Mouse (Mus musculus): ENCODE measurements around the gene Zfp13. TPM values are rescaled to one million over a fixed set of nuclear protein-coding genes. Genes with fewer than 3 reads are reported as not detected.

Zfp13 gene
- total and polyA plus RNA-seq, 2 experiments from 2014 or later, result 23.6 to 47.0 TPM

DNA sequence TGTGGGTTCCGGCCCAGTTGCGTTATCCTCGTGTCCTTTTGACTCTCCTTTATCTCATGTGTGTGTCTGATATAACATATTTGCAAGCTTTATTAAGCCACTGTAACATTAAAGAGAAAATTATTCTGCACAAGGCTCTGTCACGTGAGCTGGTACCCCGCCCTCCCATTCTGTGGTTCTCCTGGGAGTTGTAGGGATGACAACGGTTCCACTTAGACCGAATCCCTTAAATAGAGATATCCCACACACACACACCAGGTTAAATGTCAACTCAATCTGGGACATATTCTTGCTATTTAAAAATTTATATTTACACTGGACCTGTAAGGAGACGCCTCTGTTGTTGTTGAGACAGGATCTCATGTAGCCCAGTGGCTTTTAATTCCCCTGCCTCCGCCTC, 49.8 kb downstream of the Zfp13 start:
- Histone ChIP-seq H3K4me2 (ENCODE audit: low read depth) (peak overlapping the region; percentile 76), H3K36me3 (ENCODE audit: insufficient read depth) (no peaks in the 10 kb centered on the region), H3K4me3 (ENCODE audit: low read depth, low read length) (peak overlapping the region; percentile 62), H3K27ac (ENCODE audit: low read depth, low read length) (peak overlapping the region; percentile 46), H3K9ac (peak overlapping the region; percentile 57), H3K27me3 (ENCODE audit: insufficient read depth, low read length) (no peaks in the 10 kb centered on the region), H3K9me3 (ENCODE audit: low read length) (no peaks in the 10 kb centered on the region), H3K4me1 (ENCODE audit: insufficient read depth) (no peaks in the 10 kb centered on the region)
- no peak for TF ChIP-seq CTCF (IDR thresholded peaks at IDR 0.05; ENCODE audit: low read depth)
- no peak; the same call in 1 of the 2 replicates for ATAC-seq
- DNase-seq, result peak; percentile 70
- WGBS, result 5% methylated on average over 9 of the region's 9 CpGs

DNA sequence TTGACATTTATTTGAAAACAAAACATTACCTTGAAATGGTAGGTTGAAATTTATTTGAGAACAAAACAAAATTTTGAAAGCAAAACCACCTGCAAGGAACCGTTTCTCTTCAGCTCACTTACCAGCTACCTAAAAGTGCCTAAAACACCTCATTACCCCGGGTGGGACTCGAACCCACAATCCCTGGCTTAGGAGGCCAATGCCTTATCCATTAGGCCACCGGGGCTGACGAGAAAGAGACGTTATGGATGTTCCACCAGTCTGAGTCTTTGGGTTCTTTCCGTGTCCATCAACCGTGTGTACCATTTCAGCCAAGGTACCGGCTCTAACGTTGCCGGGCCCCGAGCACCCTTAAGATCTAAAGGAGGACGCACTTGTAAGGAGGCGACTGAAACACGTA, 50.7 kb downstream of the Zfp13 start:
- Histone ChIP-seq H3K27ac (ENCODE audit: low read depth, low read length) (peak overlapping the region; percentile 46), H3K27me3 (ENCODE audit: insufficient read depth, low read length) (no peaks in the 10 kb centered on the region), H3K4me3 (ENCODE audit: low read depth, low read length) (peak overlapping the region; percentile 62), H3K9me3 (ENCODE audit: low read length) (no peaks in the 10 kb centered on the region), H3K9ac (peak overlapping the region; percentile 57), H3K4me1 (ENCODE audit: insufficient read depth) (no peaks in the 10 kb centered on the region), H3K36me3 (ENCODE audit: insufficient read depth) (no peaks in the 10 kb centered on the region), H3K4me2 (ENCODE audit: low read depth) (peak overlapping the region; percentile 76)
- ATAC-seq, result no peak
- 2% methylated on average over 15 of the region's 15 CpGs for WGBS
- TF ChIP-seq CTCF (IDR thresholded peaks at IDR 0.05; ENCODE audit: low read depth), result no peak
- DNase-seq, result peak; percentile 92

DNA sequence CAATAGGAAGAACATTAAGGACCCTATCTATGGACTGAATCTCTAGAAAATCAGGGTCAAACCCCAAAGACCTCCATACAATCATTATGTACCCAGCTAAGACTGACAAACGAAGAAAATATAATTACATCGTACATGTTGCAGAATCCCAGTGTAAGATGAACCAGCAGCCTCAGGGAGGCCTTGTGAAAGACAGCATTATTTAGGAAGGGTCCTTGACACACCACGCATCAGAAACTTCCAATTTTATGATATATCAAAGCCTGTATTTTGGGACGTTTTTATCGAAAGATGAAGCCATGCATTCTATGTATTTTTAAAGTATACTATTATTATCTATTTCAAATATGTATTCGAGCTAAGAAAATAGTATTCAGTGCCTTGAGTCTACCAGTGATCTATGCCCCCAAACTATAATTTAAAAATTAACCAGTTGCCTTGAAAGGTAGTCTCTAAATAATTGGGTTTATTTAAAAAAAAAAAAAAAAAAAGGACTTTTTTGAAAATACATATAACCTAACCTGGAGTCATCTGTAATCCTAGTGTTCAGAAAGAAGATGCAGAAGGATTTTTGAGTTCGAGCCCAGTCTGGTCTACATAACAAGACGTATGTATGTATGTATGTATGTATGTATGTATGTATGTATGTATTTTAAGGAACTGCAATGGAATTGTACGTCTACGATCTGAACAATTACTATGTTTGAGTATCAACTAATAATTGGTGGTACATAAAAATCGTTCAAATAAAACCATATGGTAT, 51.4 kb downstream of the Zfp13 start:
- no peak overlapping the region for H3K27ac ChIP-seq (ENCODE audit: low read depth, low read length)
- peak overlapping the region; percentile 81; the same call in 1 of the 2 replicates for H3K4me3 ChIP-seq (ENCODE audit: low read depth, low read length)
- no peaks in the 10 kb centered on the region for H3K4me1 ChIP-seq (ENCODE audit: insufficient read depth)
- no peak for TF ChIP-seq CTCF (IDR thresholded peaks at IDR 0.05; ENCODE audit: low read depth)
- H3K9me3 ChIP-seq (ENCODE audit: low read length), result no peaks in the 10 kb centered on the region
- H3K36me3 ChIP-seq (ENCODE audit: insufficient read depth), result no peaks in the 10 kb centered on the region
- no peak for ATAC-seq
- peak overlapping the region; percentile 76; the same call in 1 of the 2 replicates for H3K4me2 ChIP-seq (ENCODE audit: low read depth)
- WGBS, result 59% methylated on average over 11 of the region's 11 CpGs
- DNase-seq, result no peak
- H3K9ac ChIP-seq, result no peak overlapping the region
- H3K27me3 ChIP-seq (ENCODE audit: insufficient read depth, low read length), result no peaks in the 10 kb centered on the region

DNA sequence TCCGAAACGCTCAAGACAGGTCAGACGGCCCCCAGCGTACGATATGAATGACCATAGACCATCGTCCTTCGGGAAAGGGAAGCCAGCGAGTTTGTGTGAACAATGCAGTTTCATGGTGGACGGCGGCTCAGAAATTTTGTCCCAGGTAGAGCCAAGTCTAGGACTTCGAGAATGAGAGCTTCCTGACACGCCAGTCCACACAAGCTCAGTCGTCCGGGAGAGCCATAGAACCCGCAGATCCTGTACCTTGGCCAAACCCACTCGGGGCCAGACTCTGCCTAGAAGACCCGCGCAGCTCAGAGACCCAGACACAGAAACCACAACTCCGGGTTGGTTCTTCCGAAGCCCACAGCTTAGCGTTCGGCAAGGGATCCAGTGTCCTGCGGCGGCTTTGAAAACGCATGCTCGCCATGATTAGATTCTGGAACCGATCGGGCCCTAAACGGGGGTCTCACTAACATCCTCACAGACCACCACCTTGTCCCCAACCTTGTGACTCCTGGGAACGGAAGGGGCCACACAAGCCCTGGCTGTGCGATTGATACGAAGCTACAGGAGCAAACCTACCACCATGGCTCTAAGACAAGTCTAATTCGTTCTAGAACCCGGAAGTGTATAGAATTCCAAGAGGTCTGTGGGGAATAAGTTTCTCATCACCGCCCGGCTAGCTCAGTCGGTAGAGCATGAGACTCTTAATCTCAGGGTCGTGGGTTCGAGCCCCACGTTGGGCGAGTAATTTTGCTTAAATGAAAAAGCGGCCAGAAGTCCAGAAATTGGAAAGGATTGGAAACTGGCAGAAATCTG, 52.4 kb downstream of the Zfp13 start:
- ATAC-seq (peak; percentile 39), DNase-seq (peak; percentile 95)
- H3K27ac ChIP-seq (ENCODE audit: low read depth, low read length), result peak overlapping the region; percentile 72
- H3K9me3 ChIP-seq (ENCODE audit: low read length), result no peaks in the 10 kb centered on the region
- H3K4me2 ChIP-seq (ENCODE audit: low read depth), result peak overlapping the region; percentile 52
- no peaks in the 10 kb centered on the region for H3K4me1 ChIP-seq (ENCODE audit: insufficient read depth)
- peak overlapping the region; percentile 66 for H3K9ac ChIP-seq
- no peak for TF ChIP-seq CTCF (IDR thresholded peaks at IDR 0.05; ENCODE audit: low read depth)
- under 1% methylated on average over 42 of the region's 42 CpGs for whole genome bisulfite sequencing
- H3K4me3 ChIP-seq (ENCODE audit: low read depth, low read length), result peak overlapping the region; percentile 81
- no peaks in the 10 kb centered on the region for H3K36me3 ChIP-seq (ENCODE audit: insufficient read depth)
- H3K27me3 ChIP-seq (ENCODE audit: insufficient read depth, low read length), result no peaks in the 10 kb centered on the region

DNA sequence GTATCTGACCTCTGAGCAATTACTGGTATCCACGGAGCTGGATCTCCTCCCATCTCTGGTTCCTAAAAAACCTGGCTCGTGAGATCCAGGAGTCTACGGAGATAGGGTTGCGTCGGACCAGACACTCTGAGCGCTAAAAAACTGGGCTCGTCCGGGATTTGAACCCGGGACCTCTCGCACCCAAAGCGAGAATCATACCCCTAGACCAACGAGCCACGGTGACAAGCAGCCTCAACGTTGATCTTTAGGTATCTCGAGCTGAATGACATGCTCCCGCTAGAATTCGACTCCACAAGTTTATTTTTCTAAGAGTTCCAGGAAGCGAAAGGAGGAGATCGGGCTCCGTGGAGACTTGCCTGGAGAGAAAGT, 53.0 kb downstream of the Zfp13 start:
- Histone ChIP-seq H3K4me1 (ENCODE audit: insufficient read depth) (no peaks in the 10 kb centered on the region), H3K27ac (ENCODE audit: low read depth, low read length) (peak overlapping the region; percentile 72; the same call in 1 of the 2 replicates), H3K36me3 (ENCODE audit: insufficient read depth) (no peaks in the 10 kb centered on the region), H3K4me2 (ENCODE audit: low read depth) (peak overlapping the region; percentile 52), H3K9me3 (ENCODE audit: low read length) (no peaks in the 10 kb centered on the region), H3K9ac (peak overlapping the region; percentile 66), H3K27me3 (ENCODE audit: insufficient read depth, low read length) (peaks cover 4% of the 10 kb centered on the region; the same call in 1 of the 2 replicates), H3K4me3 (ENCODE audit: low read depth, low read length) (peak overlapping the region; percentile 81)
- DNase-seq (peak; percentile 92), ATAC-seq (peak; percentile 21)
- TF ChIP-seq CTCF (IDR thresholded peaks at IDR 0.05; ENCODE audit: low read depth), result no peak
- under 1% methylated on average over 20 of the region's 20 CpGs for WGBS

DNA sequence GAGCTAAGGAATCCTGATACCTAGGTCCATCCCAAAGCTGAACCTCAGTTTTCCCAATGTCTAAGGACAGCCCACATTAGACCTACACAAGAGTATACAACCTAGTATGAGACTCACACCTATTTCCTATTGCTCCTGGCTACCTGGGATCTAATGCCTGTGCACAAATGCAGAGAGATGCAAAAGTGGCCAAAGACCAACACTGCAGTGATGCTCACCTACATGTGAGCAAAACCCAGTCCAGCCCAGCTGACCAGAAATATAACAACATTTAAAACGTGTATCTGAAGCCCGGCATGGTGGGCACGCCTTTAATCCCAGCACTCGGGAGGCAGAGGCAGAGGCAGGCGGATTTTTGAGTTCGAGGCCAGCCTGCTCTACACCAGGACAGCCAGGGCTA, 53.4 kb downstream of the Zfp13 start:
- peak overlapping the region; percentile 81; the same call in 1 of the 2 replicates for H3K4me3 ChIP-seq (ENCODE audit: low read depth, low read length)
- DNase-seq (no peak), ATAC-seq (no peak)
- TF ChIP-seq CTCF (IDR thresholded peaks at IDR 0.05; ENCODE audit: low read depth), result no peak
- H3K4me2 ChIP-seq (ENCODE audit: low read depth), result peak overlapping the region; percentile 52; the same call in 1 of the 2 replicates
- H3K9me3 ChIP-seq (ENCODE audit: low read length), result no peaks in the 10 kb centered on the region
- H3K27me3 ChIP-seq (ENCODE audit: insufficient read depth, low read length), result peaks cover 5% of the 10 kb centered on the region; the same call in 1 of the 2 replicates
- no peaks in the 10 kb centered on the region for H3K4me1 ChIP-seq (ENCODE audit: insufficient read depth)
- 12% methylated on average over 6 of the region's 6 CpGs for WGBS
- H3K36me3 ChIP-seq (ENCODE audit: insufficient read depth), result no peaks in the 10 kb centered on the region
- no peak overlapping the region for H3K27ac ChIP-seq (ENCODE audit: low read depth, low read length)
- no peak overlapping the region for H3K9ac ChIP-seq

DNA sequence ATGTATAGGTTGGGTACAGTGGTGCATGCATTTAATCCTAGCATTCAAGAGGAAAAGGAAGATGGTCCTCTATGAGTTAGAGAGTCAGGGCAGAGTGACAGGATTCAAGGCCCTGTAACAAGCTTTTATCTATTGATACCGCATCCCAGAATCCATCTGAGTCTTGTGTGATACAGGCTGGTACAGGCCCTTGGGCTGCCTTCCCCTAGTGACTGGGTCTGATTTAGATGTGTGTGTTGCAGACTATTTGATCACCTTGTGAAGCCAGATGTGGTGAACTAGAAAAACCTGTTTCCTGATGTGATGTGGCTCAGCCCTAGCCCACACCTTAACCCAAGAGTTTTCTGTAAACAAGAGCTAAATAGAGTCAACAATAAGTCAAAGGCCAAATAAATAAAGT, 54.5 kb downstream of the Zfp13 start:
- Histone ChIP-seq H3K4me1 (ENCODE audit: insufficient read depth) (no peaks in the 10 kb centered on the region), H3K36me3 (ENCODE audit: insufficient read depth) (no peaks in the 10 kb centered on the region), H3K9me3 (ENCODE audit: low read length) (no peaks in the 10 kb centered on the region), H3K4me2 (ENCODE audit: low read depth) (no peak overlapping the region), H3K9ac (no peak overlapping the region), H3K4me3 (ENCODE audit: low read depth, low read length) (no peak overlapping the region), H3K27me3 (ENCODE audit: insufficient read depth, low read length) (peaks cover 5% of the 10 kb centered on the region; the same call in 1 of the 2 replicates), H3K27ac (ENCODE audit: low read depth, low read length) (no peak overlapping the region)
- ATAC-seq (no peak), DNase-seq (no peak)
- WGBS, result 90% methylated on average over 1 of the region's 1 CpGs
- TF ChIP-seq CTCF (IDR thresholded peaks at IDR 0.05; ENCODE audit: low read depth), result no peak

Data from forebrain, postnatal 0 days (tissue).